Mouse (Mus musculus) embryo, embryonic 10 days (tissue): ENCODE data around the gene Cep162.

Source experiments
- DNase-seq: peaks from one replicate; pipeline ENCODE4 v3.0.0-alpha.2; 2015; ENCODE audit warnings: low spot score

Cep162 gene

GRCm38 (mm10) chr9:87254903-87255695, at the start of gene Cep162:
Gene Cep162 (minus strand): TSS chr9:87255536.
- peak; percentile 93 for DNase-seq

- DNase-seq, result peak; percentile 17
These were observed 47.9 kb upstream of the Cep162 start for GRCm38 (mm10) chr9:87303196-87303595.

- DNase-seq, result peak; percentile 23
These were observed 43.6 kb upstream of the Cep162 start for GRCm38 (mm10) chr9:87298900-87299299.

GRCm38 (mm10) chr9:87297522-87297921, 42.2 kb upstream of the Cep162 start:
- DNase-seq, result no peak

- DNase-seq, result no peak
These were observed 327 bp upstream of the Cep162 start for GRCm38 (mm10) chr9:87255696-87256030.

GRCm38 (mm10) chr9:87248118-87248517, 7.2 kb downstream of the Cep162 start:
- DNase-seq, result no peak

- DNase-seq, result no peak
These were observed 7.7 kb downstream of the Cep162 start for GRCm38 (mm10) chr9:87247678-87248077.

- no peak for DNase-seq
These were observed 42.1 kb downstream of the Cep162 start for GRCm38 (mm10) chr9:87213204-87213603.

GRCm38 (mm10) chr9:87210830-87211339, 44.5 kb downstream of the Cep162 start:
- no peak for DNase-seq

GRCm38 (mm10) chr9:87202431-87202830, 52.9 kb downstream of the Cep162 start:
- DNase-seq, result no peak

GRCm38 (mm10) chr9:87200919-87201318, 54.4 kb downstream of the Cep162 start:
- DNase-seq, result no peak

GRCm38 (mm10) chr9:87200426-87200825, 54.9 kb downstream of the Cep162 start:
- no peak for DNase-seq

GRCm38 (mm10) chr9:87198036-87198435, 57.3 kb downstream of the Cep162 start:
- DNase-seq, result no peak

- no peak for DNase-seq
These were observed 58.1 kb downstream of the Cep162 start for GRCm38 (mm10) chr9:87197277-87197676.

- DNase-seq, result no peak
These were observed 61.6 kb downstream of the Cep162 start for GRCm38 (mm10) chr9:87193721-87194120.

- DNase-seq, result no peak
These were observed 68.0 kb downstream of the Cep162 start for GRCm38 (mm10) chr9:87187336-87187735.

- DNase-seq, result no peak
These were observed 73.1 kb downstream of the Cep162 start for GRCm38 (mm10) chr9:87182231-87182630.

- no peak for DNase-seq
These were observed 76.8 kb downstream of the Cep162 start for GRCm38 (mm10) chr9:87178534-87178933.

GRCm38 (mm10) chr9:87171517-87171916, 83.8 kb downstream of the Cep162 start:
- DNase-seq, result no peak

- DNase-seq, result no peak
These were observed 84.4 kb downstream of the Cep162 start for GRCm38 (mm10) chr9:87170891-87171290.

- DNase-seq, result no peak
These were observed 86.2 kb downstream of the Cep162 start for GRCm38 (mm10) chr9:87169144-87169543.

- no peak for DNase-seq
These were observed 87.3 kb downstream of the Cep162 start for GRCm38 (mm10) chr9:87168051-87168450.

GRCm38 (mm10) chr9:87167001-87167830, 88.1 kb downstream of the Cep162 start:
- DNase-seq, result no peak
